Mouse (Mus musculus): Measurements from ENCODE around the gene Serpinb6b. TPM values are rescaled to one million over a fixed set of nuclear protein-coding genes. Genes with fewer than 3 reads are reported as not detected.

The Serpinb6b gene
- polyA plus RNA-seq, 1 experiment from 2014 or later, result 11.1 TPM

GRCm38 (mm10) chr13:32963990-32964753 lies 837 bp upstream of the Serpinb6b start:
- WGBS, result 73% methylated on average over 9 of the region's 9 CpGs
- DNase-seq (ENCODE audit: low spot score), result no peak
- no peak overlapping the region for H3K4me3 ChIP-seq
- H3K27ac ChIP-seq, result peak overlapping the region; percentile 86
- no peaks in the 10 kb centered on the region for H3K36me3 ChIP-seq
- peaks cover 30% of the 10 kb centered on the region for H3K4me1 ChIP-seq
- H3K27me3 ChIP-seq (ENCODE audit: insufficient read depth, poor library complexity, severe bottlenecking), result no peaks in the 10 kb centered on the region
- H3K9me3 ChIP-seq, result no peaks in the 10 kb centered on the region

GRCm38 (mm10) chr13:32966116-32966515 lies 1.1 kb downstream of the Serpinb6b start:
- Histone ChIP-seq H3K27me3 (ENCODE audit: insufficient read depth, poor library complexity, severe bottlenecking) (no peaks in the 10 kb centered on the region), H3K36me3 (0 out of 2 replicates have a peak, but pooled peaks cover 3% of the 10 kb centered on the region), H3K4me1 (peaks cover 30% of the 10 kb centered on the region), H3K4me3 (peak overlapping the region; percentile 53; the same call in 1 of the 2 replicates), H3K9me3 (no peaks in the 10 kb centered on the region), H3K27ac (peak overlapping the region; percentile 86; the same call in 1 of the 2 replicates)
- WGBS, result 74% methylated on average over 5 of the region's 5 CpGs
- DNase-seq (ENCODE audit: low spot score), result no peak

- Histone ChIP-seq H3K36me3 (0 out of 2 replicates have a peak, but pooled peaks cover 3% of the 10 kb centered on the region), H3K4me1 (peaks cover 27% of the 10 kb centered on the region), H3K27me3 (ENCODE audit: insufficient read depth, poor library complexity, severe bottlenecking) (no peaks in the 10 kb centered on the region), H3K9me3 (no peaks in the 10 kb centered on the region), H3K27ac (no peak overlapping the region), H3K4me3 (no peak overlapping the region)
- DNase-seq (ENCODE audit: low spot score), result no peak
Measured at GRCm38 (mm10) chr13:32967233-32967632, 2.2 kb downstream of the Serpinb6b start.

- no peak for DNase-seq (ENCODE audit: low spot score)
- peaks cover 22% of the 10 kb centered on the region for H3K4me1 ChIP-seq
- no peak overlapping the region; the same call in 1 of the 2 replicates for H3K27ac ChIP-seq
- no peaks in the 10 kb centered on the region for H3K9me3 ChIP-seq
- 0 out of 2 replicates have a peak, but pooled peaks cover 3% of the 10 kb centered on the region for H3K36me3 ChIP-seq
- H3K27me3 ChIP-seq (ENCODE audit: insufficient read depth, poor library complexity, severe bottlenecking), result no peaks in the 10 kb centered on the region
- H3K4me3 ChIP-seq, result no peak overlapping the region
- 74% methylated on average over 5 of the region's 5 CpGs for WGBS
Measured at GRCm38 (mm10) chr13:32968353-32968984, 3.5 kb downstream of the Serpinb6b start.

- Histone ChIP-seq H3K4me1 (peaks cover 22% of the 10 kb centered on the region), H3K27ac (no peak overlapping the region), H3K36me3 (0 out of 2 replicates have a peak, but pooled peaks cover 3% of the 10 kb centered on the region), H3K9me3 (no peaks in the 10 kb centered on the region), H3K27me3 (ENCODE audit: insufficient read depth, poor library complexity, severe bottlenecking) (no peaks in the 10 kb centered on the region), H3K4me3 (no peak overlapping the region)
- 75% methylated on average over 4 of the region's 4 CpGs for WGBS
- DNase-seq (ENCODE audit: low spot score), result no peak
Measured at GRCm38 (mm10) chr13:32968996-32969640, 4.1 kb downstream of the Serpinb6b start.

- no peak for DNase-seq (ENCODE audit: low spot score)
- Histone ChIP-seq H3K9me3 (no peaks in the 10 kb centered on the region), H3K4me1 (peaks cover 18% of the 10 kb centered on the region), H3K27ac (no peak overlapping the region), H3K4me3 (no peak overlapping the region), H3K27me3 (ENCODE audit: insufficient read depth, poor library complexity, severe bottlenecking) (no peaks in the 10 kb centered on the region), H3K36me3 (0 out of 2 replicates have a peak, but pooled peaks cover 3% of the 10 kb centered on the region)
- WGBS, result 84% methylated on average over 1 of the region's 1 CpGs
Measured at GRCm38 (mm10) chr13:32969641-32970040, 4.6 kb downstream of the Serpinb6b start.

- Histone ChIP-seq H3K27ac (no peak overlapping the region), H3K4me3 (no peak overlapping the region), H3K36me3 (0 out of 2 replicates have a peak, but pooled peaks cover 3% of the 10 kb centered on the region), H3K27me3 (ENCODE audit: insufficient read depth, poor library complexity, severe bottlenecking) (no peaks in the 10 kb centered on the region), H3K9me3 (no peaks in the 10 kb centered on the region), H3K4me1 (peaks cover 12% of the 10 kb centered on the region)
- no peak for DNase-seq (ENCODE audit: low spot score)
- WGBS, result 93% methylated on average over 3 of the region's 3 CpGs
Measured at GRCm38 (mm10) chr13:32970776-32971175, 5.8 kb downstream of the Serpinb6b start.

- 86% methylated on average over 2 of the region's 2 CpGs for WGBS
- 0 out of 2 replicates have a peak, but pooled peaks cover 3% of the 10 kb centered on the region for H3K36me3 ChIP-seq
- no peak overlapping the region for H3K27ac ChIP-seq
- H3K9me3 ChIP-seq, result no peaks in the 10 kb centered on the region
- no peaks in the 10 kb centered on the region for H3K27me3 ChIP-seq (ENCODE audit: insufficient read depth, poor library complexity, severe bottlenecking)
- no peak for DNase-seq (ENCODE audit: low spot score)
- peaks cover 4% of the 10 kb centered on the region for H3K4me1 ChIP-seq
- no peak overlapping the region for H3K4me3 ChIP-seq
Measured at GRCm38 (mm10) chr13:32974268-32974667, 9.3 kb downstream of the Serpinb6b start.

- H3K4me3 ChIP-seq, result no peak overlapping the region
- H3K36me3 ChIP-seq, result 0 out of 2 replicates have a peak, but pooled peaks cover 3% of the 10 kb centered on the region
- DNase-seq (ENCODE audit: low spot score), result no peak
- H3K9me3 ChIP-seq, result no peaks in the 10 kb centered on the region
- peak overlapping the region; percentile 42; the same call in 1 of the 2 replicates for H3K27ac ChIP-seq
- peaks cover 4% of the 10 kb centered on the region for H3K4me1 ChIP-seq
- no peaks in the 10 kb centered on the region for H3K27me3 ChIP-seq (ENCODE audit: insufficient read depth, poor library complexity, severe bottlenecking)
- 20% methylated on average over 3 of the region's 3 CpGs for whole genome bisulfite sequencing
Measured at GRCm38 (mm10) chr13:32974889-32975460, 10.0 kb downstream of the Serpinb6b start.

GRCm38 (mm10) chr13:32975710-32976109 lies 10.7 kb downstream of the Serpinb6b start:
- H3K27me3 ChIP-seq (ENCODE audit: insufficient read depth, poor library complexity, severe bottlenecking), result no peaks in the 10 kb centered on the region
- H3K4me1 ChIP-seq, result peaks cover 4% of the 10 kb centered on the region
- 38% methylated on average over 2 of the region's 2 CpGs for WGBS
- H3K4me3 ChIP-seq, result no peak overlapping the region
- no peak for DNase-seq (ENCODE audit: low spot score)
- H3K9me3 ChIP-seq, result no peaks in the 10 kb centered on the region
- H3K27ac ChIP-seq, result no peak overlapping the region
- H3K36me3 ChIP-seq, result no peaks in the 10 kb centered on the region

- H3K27ac ChIP-seq, result no peak overlapping the region
- H3K9me3 ChIP-seq, result no peaks in the 10 kb centered on the region
- 77% methylated on average over 4 of the region's 4 CpGs for WGBS
- DNase-seq (ENCODE audit: low spot score), result no peak
- no peak overlapping the region for H3K4me3 ChIP-seq
- H3K27me3 ChIP-seq (ENCODE audit: insufficient read depth, poor library complexity, severe bottlenecking), result no peaks in the 10 kb centered on the region
- H3K36me3 ChIP-seq, result no peaks in the 10 kb centered on the region
- no peaks in the 10 kb centered on the region for H3K4me1 ChIP-seq
Measured at GRCm38 (mm10) chr13:32982556-32983042, 17.6 kb downstream of the Serpinb6b start.

GRCm38 (mm10) chr13:32986256-32986655 lies 21.2 kb downstream of the Serpinb6b start:
- DNase-seq (ENCODE audit: low spot score), result no peak
- Histone ChIP-seq H3K27ac (no peak overlapping the region), H3K4me1 (no peaks in the 10 kb centered on the region), H3K9me3 (no peaks in the 10 kb centered on the region), H3K4me3 (no peak overlapping the region), H3K27me3 (ENCODE audit: insufficient read depth, poor library complexity, severe bottlenecking) (no peaks in the 10 kb centered on the region), H3K36me3 (no peaks in the 10 kb centered on the region)
